Mouse (Mus musculus) myocyte (in vitro differentiated cells): ENCODE measurements around the gene Guca2b.

Experiments
- CEBPB ChIP-seq: IDR thresholded peaks from 2 replicates; pipeline ENCODE4 v1.6.1; 2011; ENCODE audit warnings: mild to moderate bottlenecking, moderate library complexity; ENCODE audit not compliant: poor library complexity, insufficient read depth, severe bottlenecking
- MAX ChIP-seq: IDR thresholded peaks from one replicate; pipeline ENCODE4 v1.6.1; 2011; ENCODE audit warnings: low read depth, mild to moderate bottlenecking, control low read depth
- POLR2A ChIP-seq: IDR thresholded peaks from one replicate; pipeline ENCODE4 v1.6.1; 2011; ENCODE audit warnings: low read depth, mild to moderate bottlenecking, control low read depth, moderate library complexity; ENCODE audit not compliant: insufficient read length
- POLR2AphosphoS2 ChIP-seq: IDR thresholded peaks from one replicate; pipeline ENCODE4 v1.6.1; 2011; ENCODE audit warnings: low read depth, control low read depth; ENCODE audit not compliant: insufficient read length
- REST ChIP-seq: IDR thresholded peaks from one replicate; pipeline ENCODE4 v1.6.1; 2011; ENCODE audit warnings: mild to moderate bottlenecking, control low read depth, moderate library complexity; ENCODE audit not compliant: insufficient read depth, insufficient read length
- SRF ChIP-seq: IDR thresholded peaks from one replicate; pipeline ENCODE4 v1.6.1; 2011; ENCODE audit warnings: low read depth; ENCODE audit not compliant: control insufficient read depth, insufficient read length
- TCF12 ChIP-seq: IDR thresholded peaks from one replicate; pipeline ENCODE4 v1.6.1; 2011; ENCODE audit warnings: mild to moderate bottlenecking, control low read depth; ENCODE audit not compliant: poor library complexity, insufficient read depth, severe bottlenecking

- TF ChIP-seq POLR2AphosphoS2 = no peak
- TF ChIP-seq POLR2A = no peak
- no peak for TF ChIP-seq TCF12
- TF ChIP-seq REST = no peak
- TF ChIP-seq CEBPB = no peak
- TF ChIP-seq SRF = no peak
- no peak for TF ChIP-seq MAX
Measured at GRCm38 (mm10) chr4:119626081-119626645, 32.6 kb downstream of the Guca2b start.
